Mouse (Mus musculus) liver, postnatal 0 days (tissue): Measurements from ENCODE around the gene Adam8. TPM values are rescaled to one million over a fixed set of nuclear protein-coding genes. Genes with fewer than 3 reads are reported as not detected.

Experiments
- ATAC-seq: fragments of 200-750 bp; cut with Nextera tagmentation; 2 replicates; pipeline ENCODE4 v1.8.0; 2017; ENCODE audit warnings: mild to moderate bottlenecking, moderate library complexity
- DNase-seq: peaks from one replicate; pipeline ENCODE4 v3.0.0-alpha.2; 2016
- H3K27ac ChIP-seq: fragments of 300-500 bp; sonication (generic); 2 replicates; pipeline ENCODE4 v1.5.1; 2014; ENCODE audit warnings: antibody characterized with exemption, moderate library complexity, mild to moderate bottlenecking, low read depth
- H3K27me3 ChIP-seq: fragments of 300-500 bp; sonication (generic); 2 replicates; pipeline ENCODE4 v1.6.1; 2014; ENCODE audit warnings: low read length, control low read depth, mixed read lengths; ENCODE audit not compliant: insufficient read depth
- H3K36me3 ChIP-seq: fragments of 300-500 bp; sonication (generic); replicated peaks from 2 replicates; pipeline ENCODE4 v1.6.1; 2014; ENCODE audit warnings: mild to moderate bottlenecking, control low read depth, low read length, moderate library complexity, mixed read lengths; ENCODE audit not compliant: insufficient read depth
- H3K4me1 ChIP-seq: fragments of 300-500 bp; sonication (generic); 2 replicates; pipeline ENCODE4 v1.6.1; 2014; ENCODE audit warnings: antibody characterized with exemption, mild to moderate bottlenecking, control low read depth; ENCODE audit not compliant: insufficient read depth
- H3K4me2 ChIP-seq: fragments of 300-500 bp; sonication (generic); 2 replicates; pipeline ENCODE4 v1.6.1; 2014; ENCODE audit warnings: low read depth, mild to moderate bottlenecking, low read length, moderate library complexity, mixed read lengths
- H3K4me3 ChIP-seq: fragments of 300-500 bp; sonication (generic); 2 replicates; pipeline ENCODE4 v1.5.1; 2014; ENCODE audit warnings: low read depth, low read length
- H3K9ac ChIP-seq: fragments of 300-500 bp; sonication (generic); replicated peaks from 2 replicates; pipeline ENCODE4 v1.6.1; 2014; ENCODE audit warnings: mild to moderate bottlenecking, moderate library complexity
- H3K9me3 ChIP-seq: fragments of 300-500 bp; sonication (generic); 2 replicates; pipeline ENCODE4 v1.6.1; 2016; ENCODE audit warnings: mild to moderate bottlenecking, control low read depth, low read length, mixed read lengths
- CTCF ChIP-seq: sonication (generic); IDR thresholded peaks from 2 replicates; pipeline ENCODE4 v1.5.1; 2016; ENCODE audit warnings: antibody characterized with exemption, low read depth
- EP300 ChIP-seq: IDR thresholded peaks from 2 replicates; pipeline ENCODE4 v1.6.1; 2016; ENCODE audit warnings: antibody characterized with exemption, low read depth, mild to moderate bottlenecking
- WGBS: fragments of 180-500 bp; shearing (Covaris S2); extraction: QIAGEN DNeasy Blood & Tissue Kit; methylation state at CpG from one replicate; pipeline ENCODE4 v1.1.7; 2014; ENCODE audit not compliant: insufficient replicate concordance; 5-methylcytosine and 5-hydroxymethylcytosine counted together
- polyA plus RNA-seq: library from polyadenylated mRNA; unstranded; fragments of >200 nt; fragmentation: Nextera tagmentation; extraction: Ambion mirVana; gene quantifications from 2 replicates; pipeline ENCODE4 v1.2.1, GENCODE M21; 2015

The Adam8 gene
- polyA plus RNA-seq, 1 experiment from 2014 or later: 1.8 TPM

DNA sequence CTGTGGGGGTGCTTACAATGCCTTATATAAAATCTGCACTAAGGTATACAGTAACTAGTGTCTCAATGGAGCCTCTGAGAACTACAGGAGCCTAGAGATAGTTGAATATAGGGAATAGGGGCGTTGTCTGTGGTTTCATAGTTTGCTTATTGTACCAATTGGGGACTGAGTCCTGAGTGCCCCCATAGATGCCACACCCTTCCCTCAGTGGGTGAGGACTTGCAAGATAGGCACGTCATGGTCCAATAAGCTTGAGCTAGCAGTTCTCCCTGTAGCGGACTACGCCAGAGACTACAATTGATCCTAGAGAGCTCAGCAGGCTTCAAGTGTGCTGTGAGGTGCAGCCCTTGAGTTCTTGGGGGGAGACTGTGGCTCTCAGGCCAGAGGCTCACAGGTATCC lies 36.9 kb downstream of the Adam8 start:
- TF ChIP-seq EP300: no peak
- no peak for TF ChIP-seq CTCF
- Histone ChIP-seq H3K9ac (no peak overlapping the region), H3K4me2 (no peak overlapping the region), H3K27me3 (no peaks in the 10 kb centered on the region), H3K9me3 (no peaks in the 10 kb centered on the region), H3K4me1 (peaks cover 8% of the 10 kb centered on the region; the same call in 1 of the 2 replicates), H3K4me3 (no peak overlapping the region), H3K27ac (no peak overlapping the region), H3K36me3 (no peaks in the 10 kb centered on the region)
- 46% methylated on average over 4 of the region's 4 CpGs for WGBS
- no peak for DNase-seq
- peak; percentile 59 for ATAC-seq

DNA sequence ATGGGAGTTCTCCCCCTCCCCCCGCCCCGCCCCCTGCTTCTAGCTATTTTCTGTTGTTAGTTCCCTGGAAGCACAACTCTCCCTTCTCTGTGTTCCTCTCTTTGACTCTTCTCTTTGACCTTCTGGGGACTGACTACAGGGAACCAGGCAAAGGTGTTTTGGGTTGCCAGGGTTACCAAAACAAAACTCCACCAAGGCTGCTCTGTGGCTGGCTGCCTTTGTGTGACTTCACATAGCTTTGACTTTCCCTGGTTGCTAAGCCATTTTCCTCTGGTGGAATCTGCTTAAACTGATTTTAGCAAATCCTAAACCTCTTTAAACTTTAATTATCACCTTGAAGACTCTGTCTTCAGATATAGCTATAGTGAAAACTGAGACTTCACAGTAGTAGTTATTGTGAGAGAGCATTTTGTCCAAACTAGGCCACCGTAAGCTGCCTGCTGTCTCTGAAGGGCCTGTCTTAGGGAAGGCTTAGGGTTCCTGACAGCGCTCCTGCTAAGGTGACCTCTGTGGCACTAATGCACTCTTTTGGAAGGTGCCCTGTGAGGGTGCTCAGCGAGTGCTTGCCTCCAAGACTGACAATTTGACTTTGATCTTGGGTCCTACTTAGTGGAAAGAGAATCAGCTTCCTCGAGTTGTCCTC lies 40.2 kb downstream of the Adam8 start:
- no peak overlapping the region for H3K4me3 ChIP-seq
- WGBS: 77% methylated on average over 6 of the region's 6 CpGs

DNA sequence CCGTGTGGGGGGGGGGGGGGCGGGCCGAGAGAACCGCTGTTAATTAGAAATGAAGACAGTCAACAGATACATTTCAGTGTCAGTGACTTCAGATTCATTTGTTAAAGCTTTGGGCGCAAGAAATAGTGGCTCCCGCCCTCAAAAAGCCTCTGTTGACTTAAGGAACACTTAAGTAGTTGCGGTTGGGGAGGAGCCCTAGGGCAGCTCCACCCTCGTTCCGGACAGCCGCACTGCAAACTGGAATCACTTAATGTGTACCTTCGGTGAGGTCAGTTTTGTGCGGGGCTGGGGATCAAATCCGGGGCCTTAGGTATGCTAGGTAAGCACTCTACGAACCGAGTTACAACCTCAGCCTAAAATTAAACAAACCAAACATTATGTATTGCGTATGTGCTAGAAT lies 41.3 kb downstream of the Adam8 start:
- H3K9ac ChIP-seq: peak overlapping the region; percentile 52; the same call in 1 of the 2 replicates
- peaks cover 16% of the 10 kb centered on the region for H3K27me3 ChIP-seq
- peak overlapping the region; percentile 53 for H3K27ac ChIP-seq
- 0 out of 2 replicates have a peak, but pooled peaks have one; percentile 20 for ATAC-seq
- peak; percentile 43 for DNase-seq
- H3K4me1 ChIP-seq: peaks cover 11% of the 10 kb centered on the region; the same call in 1 of the 2 replicates
- H3K4me2 ChIP-seq: peak overlapping the region; percentile 93
- 4% methylated on average over 16 of the region's 16 CpGs for WGBS
- TF ChIP-seq CTCF: no peak
- H3K4me3 ChIP-seq: peak overlapping the region; percentile 66
- H3K9me3 ChIP-seq: no peaks in the 10 kb centered on the region
- no peaks in the 10 kb centered on the region for H3K36me3 ChIP-seq

More for the DNA sequence above, 40.2 kb downstream of the Adam8 start:
- no peak for TF ChIP-seq CTCF
- TF ChIP-seq EP300: no peak
- Histone ChIP-seq H3K9ac (no peak overlapping the region), H3K4me1 (peaks cover 11% of the 10 kb centered on the region; the same call in 1 of the 2 replicates), H3K36me3 (no peaks in the 10 kb centered on the region), H3K27me3 (0 out of 2 replicates have a peak, but pooled peaks cover 13% of the 10 kb centered on the region), H3K27ac (no peak overlapping the region), H3K9me3 (no peaks in the 10 kb centered on the region), H3K4me2 (no peak overlapping the region)
- DNase-seq: no peak
- ATAC-seq: no peak

DNA sequence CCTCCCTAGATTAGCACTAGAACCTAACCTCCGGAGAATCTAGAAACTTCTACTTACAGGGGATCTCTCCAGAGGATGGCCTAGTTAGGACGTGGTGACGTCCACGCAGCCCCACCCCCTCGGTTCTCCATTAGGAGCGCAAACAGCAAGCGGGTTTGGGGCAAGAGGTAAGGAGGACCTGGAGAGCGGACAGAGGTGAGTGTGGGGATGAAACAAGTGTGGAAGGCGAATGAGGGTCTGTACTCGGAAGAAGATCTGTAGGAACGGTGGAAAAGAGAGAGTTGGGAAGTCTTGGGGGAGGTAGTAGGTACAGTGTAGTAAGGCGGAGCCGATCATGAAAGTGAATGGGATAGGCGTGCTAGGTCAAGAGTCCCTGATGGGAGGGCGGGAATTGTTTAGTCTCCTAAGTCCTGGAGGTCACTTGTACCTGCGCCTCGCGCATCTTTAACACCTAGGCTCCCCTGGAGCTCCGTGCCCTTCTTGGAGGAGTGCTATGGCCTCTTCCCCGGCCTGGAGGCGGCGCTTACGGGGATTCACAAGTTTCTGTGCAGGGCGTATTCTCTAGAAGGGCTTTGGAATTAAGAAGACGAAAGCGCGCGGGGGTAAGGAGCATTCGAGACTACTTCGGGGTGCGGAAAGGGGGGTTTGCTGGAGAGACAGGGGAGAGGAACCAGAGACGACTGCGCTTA lies 41.9 kb downstream of the Adam8 start:
- no peak for TF ChIP-seq CTCF
- TF ChIP-seq EP300: no peak
- no peaks in the 10 kb centered on the region for H3K36me3 ChIP-seq
- peaks cover 11% of the 10 kb centered on the region; the same call in 1 of the 2 replicates for H3K4me1 ChIP-seq
- H3K4me2 ChIP-seq: peak overlapping the region; percentile 93
- peak; percentile 75 for DNase-seq
- H3K4me3 ChIP-seq: peak overlapping the region; percentile 66
- under 1% methylated on average over 32 of the region's 33 CpGs for WGBS
- peak; percentile 85 for ATAC-seq
- no peaks in the 10 kb centered on the region for H3K9me3 ChIP-seq
- peak overlapping the region; percentile 52 for H3K9ac ChIP-seq
- H3K27me3 ChIP-seq: peaks cover 23% of the 10 kb centered on the region
- H3K27ac ChIP-seq: peak overlapping the region; percentile 53

DNA sequence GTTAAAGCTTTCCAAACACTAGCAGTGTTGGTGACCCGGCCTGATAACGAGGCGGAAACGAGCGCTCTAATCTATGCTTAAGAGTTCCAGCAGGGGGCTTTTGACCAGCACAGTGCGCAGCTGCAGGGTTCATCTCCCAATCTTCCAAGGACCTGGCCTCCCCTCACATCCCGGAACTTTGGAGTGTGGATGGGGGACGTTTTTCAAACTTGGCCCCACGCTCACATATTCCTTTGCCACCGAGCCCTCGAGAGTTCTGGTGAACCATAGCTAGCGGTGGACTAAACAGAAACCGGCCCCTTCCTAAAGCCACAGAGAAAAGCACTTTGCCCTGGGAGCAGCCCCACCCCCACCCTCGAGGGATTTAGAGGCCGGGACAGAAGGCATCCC lies 42.5 kb downstream of the Adam8 start:
- 0 out of 2 replicates have a peak overlapping the region, but pooled peaks have one; percentile 37 for H3K27ac ChIP-seq
- WGBS: under 1% methylated on average over 15 of the region's 15 CpGs
- DNase-seq (peak; percentile 63), ATAC-seq (peak; percentile 80)
- peak overlapping the region; percentile 52 for H3K9ac ChIP-seq
- peaks cover 28% of the 10 kb centered on the region for H3K27me3 ChIP-seq
- TF ChIP-seq CTCF (peak; percentile 62), EP300 (no peak)
- H3K36me3 ChIP-seq: no peaks in the 10 kb centered on the region
- no peaks in the 10 kb centered on the region for H3K9me3 ChIP-seq
- peaks cover 11% of the 10 kb centered on the region; the same call in 1 of the 2 replicates for H3K4me1 ChIP-seq
- peak overlapping the region; percentile 66 for H3K4me3 ChIP-seq
- peak overlapping the region; percentile 93 for H3K4me2 ChIP-seq

DNA sequence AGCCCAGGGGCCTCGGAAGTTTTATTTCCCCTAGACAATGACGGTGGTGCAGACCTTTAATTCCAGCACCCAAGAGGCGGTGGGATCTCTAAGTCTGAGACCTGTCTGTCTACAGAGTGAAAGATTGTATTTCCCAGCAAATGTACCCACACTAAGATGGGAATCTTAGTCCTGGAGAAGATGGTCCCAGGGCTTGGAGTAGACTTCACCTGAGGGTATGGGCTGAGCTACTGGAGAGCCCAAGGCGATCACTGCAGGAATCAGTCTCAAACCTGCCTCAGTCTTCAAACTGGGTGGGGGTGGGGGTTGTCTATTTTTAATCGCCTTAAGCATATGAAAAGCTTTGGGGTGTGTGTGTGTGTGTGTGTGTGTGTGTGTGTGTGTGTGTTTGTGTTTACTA lies 46.3 kb downstream of the Adam8 start:
- Histone ChIP-seq H3K4me3 (no peak overlapping the region), H3K36me3 (no peaks in the 10 kb centered on the region), H3K27me3 (peaks cover 56% of the 10 kb centered on the region), H3K9me3 (no peaks in the 10 kb centered on the region), H3K4me1 (peaks cover 12% of the 10 kb centered on the region; the same call in 1 of the 2 replicates), H3K4me2 (no peak overlapping the region), H3K9ac (no peak overlapping the region), H3K27ac (no peak overlapping the region)
- DNase-seq: no peak
- TF ChIP-seq CTCF (no peak), EP300 (no peak)
- 35% methylated on average over 5 of the region's 5 CpGs for WGBS
- no peak for ATAC-seq
